Mouse (Mus musculus) lung, postnatal 10 days (tissue): ENCODE data around the gene Traf3ip1.

Experiments used
- DNase-seq: peaks from one replicate; pipeline ENCODE4 v3.0.0; 2021

Gene Traf3ip1

GRCm38 (mm10) chr1:91494457-91495140 is at the start of gene Traf3ip1:
Gene Traf3ip1, plus strand, starts transcription at chr1:91494647.
- peak; percentile 95 for DNase-seq

- no peak for DNase-seq
Observed at GRCm38 (mm10) chr1:91444841-91445830, 49.3 kb upstream of the Traf3ip1 start.

- DNase-seq, result peak; percentile 74
Observed at GRCm38 (mm10) chr1:91446060-91446459, 48.4 kb upstream of the Traf3ip1 start.

GRCm38 (mm10) chr1:91446511-91446910 is 47.9 kb upstream of the Traf3ip1 start:
- no peak for DNase-seq

GRCm38 (mm10) chr1:91448688-91449087 is 45.8 kb upstream of the Traf3ip1 start:
- DNase-seq, result peak; percentile 72

GRCm38 (mm10) chr1:91450851-91451250 is 43.6 kb upstream of the Traf3ip1 start:
- DNase-seq, result no peak

- DNase-seq, result no peak
Observed at GRCm38 (mm10) chr1:91451547-91452084, 42.8 kb upstream of the Traf3ip1 start.

- peak; percentile 18 for DNase-seq
Observed at GRCm38 (mm10) chr1:91453932-91454331, 40.5 kb upstream of the Traf3ip1 start.

- DNase-seq, result no peak
Observed at GRCm38 (mm10) chr1:91454366-91454765, 40.1 kb upstream of the Traf3ip1 start.

- DNase-seq, result no peak
Observed at GRCm38 (mm10) chr1:91454927-91455326, 39.5 kb upstream of the Traf3ip1 start.

GRCm38 (mm10) chr1:91455661-91456161 is 38.7 kb upstream of the Traf3ip1 start:
- DNase-seq, result peak; percentile 85

GRCm38 (mm10) chr1:91456301-91456801 is 38.1 kb upstream of the Traf3ip1 start:
- peak; percentile 91 for DNase-seq

GRCm38 (mm10) chr1:91457116-91457515 is 37.3 kb upstream of the Traf3ip1 start:
- peak; percentile 44 for DNase-seq

GRCm38 (mm10) chr1:91457698-91458097 is 36.7 kb upstream of the Traf3ip1 start:
- DNase-seq, result peak; percentile 24

GRCm38 (mm10) chr1:91458223-91458861 is 36.1 kb upstream of the Traf3ip1 start:
- peak; percentile 89 for DNase-seq

GRCm38 (mm10) chr1:91459059-91459809 is 35.2 kb upstream of the Traf3ip1 start, which contains the start of gene Per2:
Gene Per2, minus strand, starts transcription at chr1:91459324.
- DNase-seq, result peak; percentile 99

- no peak for DNase-seq
Observed at GRCm38 (mm10) chr1:91460069-91460468, 34.4 kb upstream of the Traf3ip1 start.

GRCm38 (mm10) chr1:91460564-91460963 is 33.9 kb upstream of the Traf3ip1 start:
- DNase-seq, result peak; percentile 14

- no peak for DNase-seq
Observed at GRCm38 (mm10) chr1:91463336-91463995, 31.0 kb upstream of the Traf3ip1 start.

- peak; percentile 11 for DNase-seq
Observed at GRCm38 (mm10) chr1:91464436-91464835, 30.0 kb upstream of the Traf3ip1 start.

- DNase-seq, result peak; percentile 28
Observed at GRCm38 (mm10) chr1:91465244-91465643, 29.2 kb upstream of the Traf3ip1 start.
